Mouse (Mus musculus): ENCODE data around the gene Atg9a. TPM values are rescaled to one million over a fixed set of nuclear protein-coding genes. Genes with fewer than 3 reads are reported as not detected.
"Not testable (repeated sequence)": the region's sequence is repeated elsewhere in the genome, so short reads cannot be mapped to it uniquely, and the experiment has no call there.

Gene Atg9a
- 33.9 TPM in 2 replicates for polyA plus RNA-seq (2015; fragmentation: Nextera tagmentation; extraction: Ambion mirVana)

DNA sequence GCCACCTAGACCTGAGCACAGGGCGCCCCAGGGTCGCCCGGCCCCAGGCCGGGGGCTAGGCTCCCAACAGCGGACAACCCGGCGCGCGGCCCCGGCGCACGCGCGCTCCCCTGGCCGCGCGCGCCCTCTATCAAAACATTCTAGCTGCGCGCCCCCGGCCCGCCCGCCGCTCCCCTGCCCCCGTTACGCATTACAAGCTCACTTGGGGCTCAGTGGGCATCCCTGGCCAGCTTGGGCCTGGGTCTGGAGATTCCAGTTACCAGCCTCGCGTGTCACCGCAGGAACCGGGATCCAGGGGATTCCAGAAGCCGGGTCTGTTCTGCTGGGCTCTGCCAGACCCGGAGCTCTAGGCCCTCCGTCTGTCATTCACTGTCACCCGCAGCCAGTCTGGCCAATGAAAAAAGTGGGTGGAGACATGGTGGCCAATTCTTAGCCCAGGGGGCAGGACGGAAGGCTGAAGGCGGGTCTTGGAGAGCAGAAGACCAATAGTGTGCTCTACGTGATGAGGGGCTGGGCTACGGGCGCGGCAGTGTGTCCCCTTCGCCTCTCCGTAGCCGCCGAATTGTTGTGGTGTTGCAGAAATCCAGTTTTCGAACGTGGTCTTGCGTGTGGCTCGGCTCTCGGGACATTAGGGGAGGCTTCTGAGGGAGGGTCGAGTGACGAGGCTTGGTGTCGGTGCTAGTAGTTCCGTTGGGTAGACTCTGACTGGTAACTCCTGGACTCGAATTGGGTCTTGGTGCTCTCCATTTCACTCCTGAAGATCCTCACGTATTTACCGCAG lies at the start of gene Atg9a, which contains the start of gene Ankzf1:
TSS of gene Atg9a (minus strand) at position 575 of the 781 bp plus-strand sequence.
TSS of gene Ankzf1 (plus strand) at position 530 of the 781 bp plus-strand sequence.
- Histone ChIP-seq H3K4me3 (peak within 1 kb of the TSS; percentile 79), H3K9me3 (no peaks in the 10 kb centered on the region), H3K36me3 (peaks cover 38% of the 10 kb centered on the region), H3K27ac (peak within 1 kb of the TSS; percentile 94), H3K4me2 (peak within 1 kb of the TSS; percentile 86), H3K9ac (peak within 1 kb of the TSS; percentile 85), H3K4me1 (peaks cover 22% of the 10 kb centered on the region), H3K27me3 (no peaks in the 10 kb centered on the region)
- ATAC-seq (ENCODE audit: insufficient number of reproducible peaks, low FRiP score, low TSS enrichment, low read depth): peak; percentile 98
- under 1% methylated on average over 55 of the region's 56 CpGs for WGBS

GRCm38 (mm10) chr1:75239591-75239990 lies 47.6 kb upstream of the Atg9a start:
- Histone ChIP-seq H3K27me3 (no peaks in the 10 kb centered on the region), H3K4me3 (no peak overlapping the region), H3K9ac (no peak overlapping the region), H3K27ac (no peak overlapping the region), H3K36me3 (peaks cover 47% of the 10 kb centered on the region), H3K9me3 (no peaks in the 10 kb centered on the region), H3K4me1 (peaks cover 13% of the 10 kb centered on the region), H3K4me2 (no peak overlapping the region)
- 51% methylated on average over 10 of the region's 10 CpGs for WGBS
- no peak for ATAC-seq (ENCODE audit: insufficient number of reproducible peaks, low FRiP score, low TSS enrichment, low read depth)

DNA sequence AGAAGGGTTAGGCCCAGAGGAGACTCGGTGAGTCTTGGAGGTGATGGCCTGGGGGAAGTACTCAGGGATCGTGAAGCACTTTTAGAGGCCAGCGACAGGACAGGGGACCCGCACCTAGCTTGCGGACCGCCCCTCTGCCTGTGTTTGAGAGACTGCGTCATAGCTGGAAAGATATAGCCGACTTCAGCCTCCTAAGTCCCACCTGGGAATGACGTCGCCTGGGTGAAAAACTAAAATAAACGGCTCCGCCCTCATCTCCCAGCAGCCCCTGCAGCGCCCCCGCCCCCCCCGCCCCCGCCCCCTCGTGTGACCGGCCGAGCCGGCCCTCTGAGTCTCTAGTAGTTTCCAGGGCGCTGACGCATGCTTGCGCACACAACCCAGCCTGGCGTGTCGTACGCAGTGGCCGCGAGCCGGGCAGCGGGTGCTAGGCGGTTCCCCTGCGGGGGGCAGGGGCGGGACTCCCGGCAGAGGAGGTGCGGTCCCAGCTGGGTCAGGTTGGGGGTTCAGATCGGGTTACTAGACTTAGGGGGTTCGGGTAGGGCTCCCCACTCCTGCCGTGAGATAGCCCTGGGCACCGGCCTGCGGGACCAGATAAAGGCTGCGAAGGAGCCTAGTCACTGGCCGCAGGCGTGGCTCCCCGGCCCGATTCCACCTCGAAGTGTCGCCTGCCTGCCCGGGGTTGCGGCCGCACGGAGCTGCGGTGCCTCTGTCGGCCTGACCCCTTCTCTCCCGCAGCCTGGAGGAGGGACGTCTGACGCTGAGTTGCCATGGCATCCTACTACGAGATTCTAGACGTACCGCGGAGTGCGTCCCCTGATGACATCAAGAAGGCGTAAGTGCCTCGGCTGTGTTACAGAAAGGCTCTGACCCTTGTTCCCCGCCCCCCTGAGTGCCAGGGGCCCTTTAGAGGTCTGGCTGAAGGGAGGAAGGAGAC lies 44.4 kb upstream of the Atg9a start, which contains the start of gene Dnajb2:
TSS of gene Dnajb2 (plus strand) at position 290 of the 934 bp plus-strand sequence.
- H3K27ac ChIP-seq: peak within 1 kb of the TSS; percentile 88
- ATAC-seq (ENCODE audit: insufficient number of reproducible peaks, low FRiP score, low TSS enrichment, low read depth): peak; percentile 83

GRCm38 (mm10) chr1:75234606-75235005 lies 42.6 kb upstream of the Atg9a start:
- H3K4me3 ChIP-seq: no peak overlapping the region
- H3K36me3 ChIP-seq: 0 out of 2 replicates have a peak, but pooled peaks cover 4% of the 10 kb centered on the region
- peaks cover 13% of the 10 kb centered on the region for H3K4me1 ChIP-seq
- H3K27me3 ChIP-seq: no peaks in the 10 kb centered on the region
- under 1% methylated on average over 8 of the region's 8 CpGs for WGBS
- H3K9ac ChIP-seq: no peak overlapping the region
- H3K27ac ChIP-seq: no peak overlapping the region
- ATAC-seq (ENCODE audit: insufficient number of reproducible peaks, low FRiP score, low TSS enrichment, low read depth): no peak
- H3K4me2 ChIP-seq: 0 out of 2 replicates have a peak overlapping the region, but pooled peaks have one; percentile 8
- H3K9me3 ChIP-seq: no peaks in the 10 kb centered on the region

More for the DNA sequence above, 44.4 kb upstream of the Atg9a start, which contains the start of gene Dnajb2:
- Histone ChIP-seq H3K36me3 (peaks cover 17% of the 10 kb centered on the region), H3K4me1 (peaks cover 13% of the 10 kb centered on the region), H3K4me3 (peak within 1 kb of the TSS; percentile 80), H3K4me2 (peak within 1 kb of the TSS; percentile 92), H3K9me3 (no peaks in the 10 kb centered on the region), H3K27me3 (no peaks in the 10 kb centered on the region), H3K9ac (peak within 1 kb of the TSS; percentile 75)
- WGBS: under 1% methylated on average over 61 of the region's 64 CpGs

GRCm38 (mm10) chr1:75232489-75232888 lies 40.5 kb upstream of the Atg9a start:
- WGBS: 63% methylated on average over 4 of the region's 4 CpGs
- ATAC-seq (ENCODE audit: insufficient number of reproducible peaks, low FRiP score, low TSS enrichment, low read depth); H3K4me2 ChIP-seq; H3K36me3 ChIP-seq; H3K27ac ChIP-seq; H3K9ac ChIP-seq; H3K9me3 ChIP-seq; H3K27me3 ChIP-seq; H3K4me3 ChIP-seq: not testable (repeated sequence)
- peaks cover 13% of the 10 kb centered on the region for H3K4me1 ChIP-seq

GRCm38 (mm10) chr1:75231664-75232152 lies 39.7 kb upstream of the Atg9a start, which contains the start of gene A630095N17Rik:
Gene A630095N17Rik, minus strand, starts transcription at chr1:75232102.
- no peak for ATAC-seq (ENCODE audit: insufficient number of reproducible peaks, low FRiP score, low TSS enrichment, low read depth)
- 53% methylated on average over 5 of the region's 5 CpGs for WGBS
- Histone ChIP-seq H3K4me3 (no peak within 1 kb of the TSS), H3K4me1 (peaks cover 6% of the 10 kb centered on the region), H3K27ac (peak within 1 kb of the TSS; percentile 18; the same call in 1 of the 2 replicates), H3K36me3 (no peaks in the 10 kb centered on the region), H3K4me2 (no peak within 1 kb of the TSS), H3K27me3 (no peaks in the 10 kb centered on the region), H3K9me3 (no peaks in the 10 kb centered on the region), H3K9ac (no peak within 1 kb of the TSS)

DNA sequence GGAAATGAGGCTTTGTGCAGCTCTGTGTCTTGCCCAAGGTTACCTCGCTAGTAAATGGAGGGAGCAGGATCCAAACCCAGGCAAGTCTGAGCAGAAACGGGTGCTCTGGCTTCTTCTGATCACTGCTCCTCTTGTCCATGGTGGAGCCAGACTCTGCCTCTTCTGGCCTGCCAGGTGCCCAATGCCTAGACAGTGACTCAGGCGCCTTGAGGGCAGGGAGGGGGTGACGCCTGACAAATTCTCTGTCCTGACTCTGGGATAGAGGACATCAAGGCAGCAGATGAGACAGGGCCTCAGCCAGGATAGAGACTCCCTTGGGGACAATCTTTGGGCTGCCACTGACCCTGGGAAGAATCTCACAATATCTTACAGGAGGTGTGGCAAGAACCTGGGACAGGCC lies 39.2 kb upstream of the Atg9a start:
- no peaks in the 10 kb centered on the region for H3K36me3 ChIP-seq
- H3K4me2 ChIP-seq: no peak overlapping the region
- ATAC-seq (ENCODE audit: insufficient number of reproducible peaks, low FRiP score, low TSS enrichment, low read depth): no peak
- no peak overlapping the region for H3K9ac ChIP-seq
- WGBS: 69% methylated on average over 4 of the region's 4 CpGs
- H3K27me3 ChIP-seq: no peaks in the 10 kb centered on the region
- H3K4me1 ChIP-seq: peaks cover 5% of the 10 kb centered on the region; the same call in 1 of the 2 replicates
- H3K4me3 ChIP-seq: no peak overlapping the region
- H3K9me3 ChIP-seq: no peaks in the 10 kb centered on the region
- H3K27ac ChIP-seq: peak overlapping the region; percentile 18; the same call in 1 of the 2 replicates

GRCm38 (mm10) chr1:75230335-75230994 lies 38.5 kb upstream of the Atg9a start:
- peaks cover under 1% of the 10 kb centered on the region; the same call in 1 of the 2 replicates for H3K4me1 ChIP-seq
- no peak overlapping the region for H3K4me3 ChIP-seq
- H3K9me3 ChIP-seq: no peaks in the 10 kb centered on the region
- 59% methylated on average over 7 of the region's 7 CpGs for WGBS
- no peak for ATAC-seq (ENCODE audit: insufficient number of reproducible peaks, low FRiP score, low TSS enrichment, low read depth)
- no peak overlapping the region for H3K4me2 ChIP-seq
- H3K36me3 ChIP-seq: no peaks in the 10 kb centered on the region
- no peak overlapping the region for H3K9ac ChIP-seq
- no peak overlapping the region for H3K27ac ChIP-seq
- H3K27me3 ChIP-seq: no peaks in the 10 kb centered on the region

DNA sequence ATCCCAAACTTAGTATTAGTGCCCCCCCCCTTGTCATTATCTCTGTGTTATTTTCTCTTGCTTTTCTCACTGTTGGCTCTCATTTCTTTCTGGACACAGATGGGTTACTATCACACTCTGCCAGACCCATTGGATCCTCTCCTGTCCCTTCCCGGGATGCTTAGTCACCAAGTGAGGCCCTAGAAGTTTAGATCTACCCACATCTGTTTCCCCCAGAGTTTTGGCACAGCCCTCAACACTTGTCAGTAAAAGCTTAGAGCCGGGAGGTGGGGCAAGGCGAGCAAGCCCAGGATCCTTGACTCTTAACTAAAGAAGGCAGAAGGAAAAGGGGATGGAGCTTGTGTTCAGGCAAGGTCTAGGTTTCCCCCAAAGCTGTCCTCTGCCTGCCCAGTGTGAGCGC lies 37.2 kb upstream of the Atg9a start:
- no peaks in the 10 kb centered on the region for H3K4me1 ChIP-seq
- 51% methylated on average over 4 of the region's 4 CpGs for WGBS
- no peak for ATAC-seq (ENCODE audit: insufficient number of reproducible peaks, low FRiP score, low TSS enrichment, low read depth)
- no peaks in the 10 kb centered on the region for H3K36me3 ChIP-seq
- no peak overlapping the region for H3K4me3 ChIP-seq
- no peaks in the 10 kb centered on the region for H3K9me3 ChIP-seq
- no peaks in the 10 kb centered on the region for H3K27me3 ChIP-seq
- no peak overlapping the region for H3K9ac ChIP-seq
- H3K27ac ChIP-seq: no peak overlapping the region
- H3K4me2 ChIP-seq: no peak overlapping the region

GRCm38 (mm10) chr1:75227653-75228052 lies 35.7 kb upstream of the Atg9a start:
- H3K36me3 ChIP-seq: no peaks in the 10 kb centered on the region
- no peak overlapping the region for H3K4me2 ChIP-seq
- H3K4me3 ChIP-seq: no peak overlapping the region
- H3K9ac ChIP-seq: no peak overlapping the region
- no peaks in the 10 kb centered on the region for H3K4me1 ChIP-seq
- H3K27me3 ChIP-seq: no peaks in the 10 kb centered on the region
- no peak for ATAC-seq (ENCODE audit: insufficient number of reproducible peaks, low FRiP score, low TSS enrichment, low read depth)
- no peaks in the 10 kb centered on the region for H3K9me3 ChIP-seq
- 73% methylated on average over 1 of the region's 1 CpGs for WGBS
- H3K27ac ChIP-seq: no peak overlapping the region

- 62% methylated on average over 2 of the region's 2 CpGs for WGBS
- ATAC-seq (ENCODE audit: insufficient number of reproducible peaks, low FRiP score, low TSS enrichment, low read depth): no peak
Measured at GRCm38 (mm10) chr1:75226138-75226537, 34.1 kb upstream of the Atg9a start.

More at GRCm38 (mm10) chr1:75226138-75226537, 34.1 kb upstream of the Atg9a start:
- Histone ChIP-seq H3K27me3 (peaks cover 9% of the 10 kb centered on the region), H3K9ac (no peak overlapping the region), H3K4me2 (no peak overlapping the region), H3K4me1 (no peaks in the 10 kb centered on the region), H3K36me3 (no peaks in the 10 kb centered on the region), H3K4me3 (no peak overlapping the region), H3K27ac (no peak overlapping the region), H3K9me3 (no peaks in the 10 kb centered on the region)
